ENCODE assay signal across 12 mouse cellular contexts in the genomic region with DNA sequence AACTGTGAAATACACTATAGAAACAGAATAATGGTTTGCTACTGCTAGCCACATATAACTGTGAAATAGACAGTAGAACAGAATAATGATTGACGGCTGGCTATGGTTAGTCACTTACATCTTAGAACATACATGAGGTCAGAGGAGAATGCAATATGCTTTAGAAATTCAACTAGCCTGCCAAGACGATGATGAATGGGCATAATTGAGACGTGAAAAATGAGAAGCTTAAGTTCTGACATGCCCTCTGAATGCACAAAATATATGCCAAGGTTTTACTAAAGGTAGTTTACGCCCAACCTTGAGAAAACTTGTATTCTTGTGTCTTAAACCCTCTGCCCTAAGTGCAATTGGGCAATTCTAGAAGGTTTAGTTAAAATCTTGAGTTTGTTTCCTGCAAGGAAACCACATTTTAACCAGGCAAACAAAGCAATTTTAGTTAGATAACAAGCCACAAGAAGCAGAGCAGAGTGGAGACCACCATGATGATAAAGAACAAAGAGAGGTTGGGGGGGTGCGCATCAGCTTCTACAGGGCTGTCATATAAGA.
"Had no signal": no experiment of that assay in that cellular context is flagged by ENCODE, and none has a peak within 500 bp of the region (broad histone marks: within the 10 kb centered on the region; RNA-seq: fewer than 3 reads in every experiment).

No protein-coding gene starts in this region.

- ATAC-seq: lung, postnatal 0 days had no signal

- H3K27ac ChIP-seq: kidney, postnatal 0 days; layer of hippocampus, adult 2 months; left cerebral cortex, adult 2 months; liver, embryonic 13.5 days had no signal

- DNase-seq: kidney, postnatal 25 days; layer of hippocampus, postnatal 36 days; liver, embryonic 13.5 days; lung, embryonic 14.5 days; lung, postnatal 36 days; midbrain, embryonic 14.5 days; thymus, adult 18-20 months; thymus, postnatal 25 days had no signal

- H3K27me3 ChIP-seq: liver, embryonic 13.5 days had no signal

- H3K36me3 ChIP-seq: liver, embryonic 13.5 days had no signal

- H3K4me3 ChIP-seq: layer of hippocampus, adult 2 months; left cerebral cortex, adult 2 months; liver, embryonic 13.5 days had no signal

- H3K9me3 ChIP-seq: liver, embryonic 13.5 days had no signal
